Mouse (Mus musculus) gastrocnemius, postnatal 25 days (tissue): Measurements from ENCODE around the gene Sdc4. TPM values are rescaled to one million over a fixed set of nuclear protein-coding genes. Genes with fewer than 3 reads are reported as not detected.

Experiments
- DNase-seq: peaks from one replicate; pipeline ENCODE4 v3.0.0; 2022
- total RNA-seq, 2 experiments: library from RNA; stranded (reverse); gene quantifications; 1 replicate in 1 of 2; 2 replicates in 1 of 2; pipeline ENCODE4 v1.2.3; 2021

Gene Sdc4
- total RNA-seq, 2 experiments from 2014 or later: 28.0 to 62.1 TPM

DNA sequence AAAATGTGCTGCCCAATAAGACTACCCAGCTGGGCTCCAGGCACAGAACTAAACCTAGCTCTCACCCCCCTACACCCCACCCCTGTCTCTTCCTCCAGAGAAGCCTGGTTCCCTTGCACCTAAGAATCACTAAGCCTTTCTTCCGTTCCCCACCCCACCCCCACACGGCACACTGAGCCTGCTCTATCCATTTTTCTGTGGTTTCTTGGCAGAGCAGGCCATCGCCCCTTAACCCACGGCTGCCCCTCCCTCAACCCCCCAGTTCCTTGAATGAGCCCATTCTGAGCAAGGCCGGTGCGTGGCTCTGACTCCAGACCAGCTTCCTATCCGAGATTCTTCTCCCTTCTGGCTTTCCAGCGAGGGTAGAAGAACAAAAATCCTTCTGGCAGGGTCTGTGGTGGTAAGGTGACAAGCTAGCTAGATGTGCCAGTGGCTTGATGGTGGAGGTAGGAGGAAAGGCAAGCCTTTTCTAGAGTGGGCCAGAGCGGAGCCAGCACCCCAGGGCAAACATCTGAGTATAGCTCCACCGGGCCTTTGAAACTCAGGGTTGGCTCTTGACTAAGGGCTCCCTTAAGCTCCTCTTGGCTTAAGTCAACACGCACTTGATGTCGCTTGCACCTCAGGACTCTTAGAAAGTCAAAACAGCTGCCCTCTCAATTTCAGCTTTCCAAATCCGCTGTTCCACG, 40.1 kb downstream of the Sdc4 start:
- DNase-seq: no peak

DNA sequence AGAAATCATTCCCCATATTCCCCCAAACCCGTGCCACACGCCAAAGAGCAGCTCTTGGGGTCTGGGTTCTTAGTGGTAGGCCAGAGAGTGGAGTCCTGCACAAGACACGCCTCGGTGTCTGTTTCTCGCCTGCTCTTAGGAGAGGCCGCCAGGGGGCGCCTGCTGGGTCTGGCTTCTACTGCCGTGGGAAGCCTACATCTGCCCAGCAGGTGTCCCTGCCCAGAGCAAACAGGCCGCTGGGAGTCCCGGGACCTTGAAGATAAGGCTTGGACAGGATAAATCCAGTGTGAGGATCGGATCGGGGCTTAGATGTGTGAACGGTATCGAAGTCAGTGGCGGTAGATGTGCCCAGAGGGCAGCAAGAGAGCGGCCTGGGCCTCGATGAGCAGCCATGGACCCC, 40.8 kb downstream of the Sdc4 start, which contains the start of gene Rbpjl:
Gene Rbpjl, plus strand, starts transcription at position 236 of the 400 bp plus-strand sequence.
- peak; percentile 48 for DNase-seq

DNA sequence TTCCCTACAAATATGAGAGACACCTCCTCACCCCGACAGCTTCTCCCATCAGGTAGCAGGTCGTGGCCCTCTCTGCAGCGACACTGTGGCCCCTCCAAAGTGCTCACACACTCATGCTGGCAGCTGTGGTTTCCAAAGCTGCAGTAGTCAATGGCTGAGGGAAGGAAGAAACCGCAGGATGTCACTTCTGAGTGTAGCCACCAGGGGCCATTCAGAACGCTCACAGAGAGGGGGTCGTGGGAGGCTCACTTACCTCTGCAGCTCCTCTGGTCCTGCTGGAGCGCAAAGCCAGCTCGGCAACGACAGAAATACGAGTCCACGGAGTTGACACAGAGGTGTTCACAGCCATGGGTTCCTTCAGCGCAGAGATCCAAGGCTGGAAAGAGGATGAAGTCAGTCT, 46.8 kb downstream of the Sdc4 start:
- no peak for DNase-seq

DNA sequence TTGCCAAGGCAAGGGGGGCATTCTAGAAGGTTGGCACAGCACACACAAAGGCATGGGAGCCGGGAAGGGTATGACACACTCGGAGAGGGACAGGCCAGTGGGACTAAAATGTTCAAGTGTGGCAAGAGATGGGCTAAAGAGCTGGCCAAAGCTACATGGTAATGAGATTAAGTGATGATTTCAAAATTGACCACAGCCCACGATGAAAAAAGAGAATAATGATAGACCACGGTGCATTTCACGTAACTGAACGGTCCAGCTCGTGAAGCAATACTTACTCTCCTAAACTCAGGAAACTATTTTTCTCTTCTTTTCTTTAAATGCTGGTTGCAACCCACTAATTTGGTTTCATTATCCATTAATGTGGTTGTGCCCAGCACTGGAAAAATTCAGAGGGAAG, 47.6 kb downstream of the Sdc4 start:
- DNase-seq: no peak

DNA sequence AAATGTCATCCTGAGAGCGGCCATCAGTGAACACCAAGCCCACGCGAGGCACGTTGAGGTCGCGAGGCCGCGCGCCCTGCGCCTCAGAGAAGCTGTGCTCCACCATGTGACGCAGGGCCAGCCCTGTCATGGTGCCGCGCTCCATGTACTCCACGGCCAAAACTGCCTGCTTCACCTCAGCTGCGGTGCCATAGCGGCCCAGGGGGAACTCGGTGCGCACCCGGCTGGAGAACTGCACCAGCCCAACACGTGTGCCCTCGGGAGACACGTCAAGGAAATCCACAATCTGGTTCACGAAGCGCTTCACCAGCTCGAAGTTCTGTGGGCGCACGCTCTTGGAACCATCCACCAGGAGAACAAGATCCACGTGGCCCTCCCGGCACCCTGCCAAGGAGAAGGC, 50.6 kb downstream of the Sdc4 start:
- DNase-seq: no peak

DNA sequence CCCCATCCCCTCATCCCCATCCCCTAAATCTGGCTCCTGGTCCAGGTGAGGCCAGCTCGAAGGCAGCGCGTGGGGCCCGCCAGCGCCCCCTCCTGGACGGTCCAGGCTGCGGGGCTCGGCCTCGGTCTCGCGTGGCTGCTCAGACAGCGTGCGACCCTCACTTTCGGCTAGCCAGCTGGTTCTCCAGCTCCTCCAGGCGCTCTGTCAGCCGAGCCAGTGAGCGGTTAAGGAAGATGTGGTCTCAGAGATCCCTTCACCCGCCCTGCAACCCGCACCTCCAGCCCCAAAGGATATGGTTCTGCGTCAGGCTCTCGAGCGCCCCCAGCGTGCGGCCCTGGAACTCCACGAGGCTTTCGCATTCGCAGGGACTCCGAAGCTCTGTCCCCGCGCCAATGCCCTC, 54.2 kb downstream of the Sdc4 start:
- peak; percentile 54 for DNase-seq

DNA sequence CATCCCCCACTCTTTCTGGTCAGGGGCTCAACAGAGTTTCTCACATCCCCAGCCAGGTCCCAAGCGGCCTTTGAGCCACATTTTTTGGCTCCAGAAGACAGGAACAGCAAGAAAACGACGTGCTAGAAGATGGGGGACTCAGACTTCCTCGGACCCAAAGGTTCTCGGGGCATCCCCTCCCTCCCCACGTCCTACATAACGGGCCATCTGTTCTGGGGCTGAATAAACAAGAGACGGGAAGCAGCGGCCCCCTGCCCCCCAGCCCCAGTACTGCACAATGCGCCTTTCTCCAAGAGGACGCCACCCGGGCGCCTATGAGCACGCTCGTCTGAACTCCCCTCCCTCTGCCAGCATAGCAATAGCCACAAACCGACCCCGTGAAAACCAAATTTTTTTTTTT, 54.7 kb downstream of the Sdc4 start, which contains the start of gene Slpi:
Gene Slpi, minus strand, starts transcription at position 76 of the 400 bp plus-strand sequence.
- no peak for DNase-seq

DNA sequence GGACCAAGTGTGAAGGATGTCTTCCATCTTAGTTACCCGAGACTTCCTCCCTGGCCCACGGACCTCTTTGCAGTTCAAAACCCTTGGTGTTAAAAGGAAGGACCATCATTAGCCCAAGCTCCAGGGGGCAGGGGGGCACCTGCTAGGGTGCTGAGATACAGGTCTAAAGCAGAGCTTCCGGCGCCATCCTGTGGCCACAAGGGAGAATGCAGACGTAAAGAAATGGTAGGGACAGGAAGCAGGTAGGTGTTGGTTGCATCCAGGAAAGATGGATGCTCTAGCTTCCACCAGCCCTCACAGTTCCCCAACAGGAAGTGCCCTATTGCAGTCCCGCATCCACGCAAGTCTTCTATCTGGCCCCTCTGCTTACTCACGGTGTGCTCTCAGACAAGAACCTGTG, 56.7 kb downstream of the Sdc4 start:
- no peak for DNase-seq

DNA sequence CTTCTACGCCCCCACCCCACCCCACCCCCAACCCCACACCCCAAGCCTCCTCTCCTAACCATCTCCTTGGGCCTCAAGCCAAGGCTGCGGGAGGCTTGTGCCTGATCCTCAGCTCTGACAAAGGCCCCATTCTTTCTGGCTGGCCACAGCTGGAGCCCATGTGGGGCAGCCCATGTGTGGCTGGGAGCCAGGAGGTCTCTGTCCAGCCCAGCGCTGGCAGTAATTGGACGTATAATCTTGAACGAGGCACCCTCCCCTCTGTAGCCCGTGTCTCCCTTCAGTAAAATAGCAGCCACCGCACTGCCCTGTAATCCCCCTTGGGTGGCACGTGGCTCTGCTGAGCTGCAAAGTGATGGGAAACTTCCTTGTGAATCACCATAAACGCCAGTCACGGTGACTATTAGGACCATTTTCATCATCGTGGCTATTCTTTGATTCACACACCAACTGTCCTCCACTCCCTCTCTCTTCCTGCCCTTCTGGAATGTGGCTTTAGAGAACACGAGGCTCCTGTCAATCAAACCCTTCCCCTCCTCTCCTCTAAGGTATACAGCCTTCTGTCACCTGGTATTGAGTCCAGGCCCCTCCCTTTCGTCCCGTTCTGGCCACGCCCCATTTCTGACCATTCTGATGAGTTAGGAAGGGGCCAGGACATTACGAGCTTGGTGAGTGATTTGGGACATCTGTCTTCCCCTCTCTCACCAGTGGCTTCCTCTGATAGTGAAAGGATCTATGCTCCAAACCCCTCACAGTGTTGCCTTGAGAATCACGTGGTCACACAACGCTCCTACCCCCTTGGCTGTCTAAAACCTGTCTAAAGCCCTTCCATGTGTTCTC, 57.5 kb downstream of the Sdc4 start:
- no peak for DNase-seq

DNA sequence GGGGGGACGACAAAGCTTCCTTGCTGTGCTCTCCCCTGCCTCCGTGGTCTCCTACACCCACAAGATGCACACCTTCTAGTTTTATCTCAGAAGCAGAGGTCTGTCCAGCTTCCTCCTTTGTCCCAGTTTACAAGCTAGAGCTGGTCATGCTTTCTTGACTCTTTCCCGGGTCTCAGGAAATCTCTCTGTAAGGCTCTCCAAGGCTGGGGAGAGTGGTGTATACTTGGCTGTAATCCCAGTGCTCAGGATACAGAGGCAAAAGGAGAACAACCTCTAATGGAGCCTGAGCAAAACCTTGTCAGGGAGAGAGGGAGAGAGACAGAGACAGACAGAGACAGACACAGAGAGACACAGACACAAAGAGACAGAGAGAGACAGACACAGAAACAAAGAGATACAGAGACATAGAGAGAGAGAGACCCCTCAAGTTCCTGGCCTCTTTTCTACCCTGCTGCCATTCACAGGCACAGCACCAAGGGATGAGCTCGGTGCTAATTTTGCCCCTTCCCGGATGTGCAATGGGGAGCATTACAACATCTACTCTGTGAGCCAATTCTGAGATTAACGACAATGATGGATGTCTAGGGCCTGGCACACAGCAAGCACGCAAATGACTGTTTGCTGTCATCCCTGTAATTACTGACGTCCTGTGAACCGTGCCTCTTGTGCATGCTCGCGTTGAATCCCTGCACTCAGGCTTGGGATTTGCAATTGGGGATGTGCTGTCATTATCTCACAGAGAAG, 59.9 kb downstream of the Sdc4 start:
- DNase-seq: no peak

DNA sequence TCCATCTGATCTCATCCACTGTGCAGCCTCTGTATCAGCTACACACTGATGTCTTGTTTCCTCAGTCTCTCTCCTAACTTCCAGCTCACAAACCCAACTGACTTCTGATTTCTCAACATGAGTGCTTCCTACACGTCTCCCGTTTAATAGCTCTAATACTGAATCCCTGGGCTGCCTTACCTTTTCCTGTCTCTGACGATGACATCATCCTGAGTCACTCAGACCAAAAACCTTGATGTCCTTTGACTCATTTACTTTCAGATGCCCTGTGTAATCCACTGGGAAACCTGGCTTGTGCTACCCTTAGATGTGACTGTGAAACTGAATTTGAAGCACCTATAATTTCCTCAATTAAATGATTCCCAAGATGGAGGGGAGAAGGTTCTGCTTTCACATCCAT, 60.7 kb downstream of the Sdc4 start:
- DNase-seq: no peak

DNA sequence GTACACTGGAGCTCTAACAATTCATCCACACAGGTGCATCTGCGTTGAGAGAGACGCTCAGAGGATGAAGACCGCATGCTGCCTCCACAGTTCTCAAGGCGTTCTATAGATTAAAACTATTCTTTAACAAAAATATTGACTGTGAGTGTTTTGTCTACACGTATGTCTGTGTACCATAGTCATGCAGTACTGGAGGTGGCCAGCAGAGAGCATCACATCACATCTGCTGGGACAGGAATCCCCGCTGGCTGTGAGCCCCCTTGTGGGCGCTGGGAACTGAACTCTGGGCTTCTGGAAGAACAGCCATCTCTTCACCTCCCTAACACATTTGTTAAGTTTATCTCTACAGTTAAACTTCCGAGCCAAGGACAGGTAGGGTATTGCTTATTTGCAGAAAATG, 62.0 kb downstream of the Sdc4 start:
- no peak for DNase-seq

DNA sequence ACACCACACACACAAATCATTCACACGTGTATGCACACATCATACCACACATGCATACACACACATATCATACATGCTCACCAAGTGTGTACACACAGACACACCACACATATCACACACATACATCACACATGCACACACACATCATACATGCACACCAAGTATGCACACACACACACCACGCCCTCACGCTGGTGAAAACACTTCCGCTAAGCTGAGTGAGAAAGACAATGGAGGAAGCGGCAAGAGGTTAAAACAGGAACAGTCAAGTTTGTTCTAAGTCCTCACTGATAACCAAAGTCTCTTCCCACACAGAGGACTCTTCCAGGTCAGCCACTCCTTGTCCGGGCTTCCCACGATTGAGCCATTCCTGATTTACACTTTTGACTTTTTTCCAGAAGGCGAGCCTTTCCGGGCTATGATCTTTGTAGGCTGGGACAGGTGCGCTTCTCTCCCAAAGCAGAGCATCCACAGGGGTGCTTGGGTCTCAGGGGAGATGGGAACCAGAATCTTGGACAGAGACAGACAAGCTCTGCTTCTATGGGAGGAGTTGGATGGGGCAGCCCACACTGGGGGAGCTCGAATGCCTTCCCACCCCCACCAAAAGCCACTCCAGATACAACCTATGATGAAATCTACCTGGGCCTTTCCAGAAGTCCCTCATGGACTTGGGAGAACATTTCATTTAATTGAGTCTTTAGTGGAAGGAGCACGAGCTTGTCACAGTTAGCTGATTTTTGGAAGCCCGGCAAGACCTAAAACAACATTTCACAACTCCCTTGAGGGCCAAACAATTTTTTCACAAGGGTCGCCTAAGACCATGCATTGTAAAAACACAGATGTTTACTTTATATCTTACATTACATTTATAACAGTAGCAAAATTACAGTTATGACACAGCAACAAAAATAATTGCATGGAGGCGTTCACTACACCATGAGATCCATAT, 65.9 kb downstream of the Sdc4 start:
- no peak for DNase-seq

Other genes starting within 250 kb of the Sdc4 start
- not detected for gene Wfdc15a, start 243.8 kb downstream of the Sdc4 start, total RNA-seq
- gene Wfdc15b, start 222.2 kb downstream of the Sdc4 start, total RNA-seq: not detected
- not detected for gene Svs2, start 205.4 kb downstream of the Sdc4 start, total RNA-seq
- gene Svs3b, start 187.2 kb downstream of the Sdc4 start, total RNA-seq: not detected
- not detected for gene Svs4, start 165.4 kb downstream of the Sdc4 start, total RNA-seq
- not detected for gene Svs3a, start 154.6 kb downstream of the Sdc4 start, total RNA-seq
- not detected for gene Svs6, start 127.1 kb downstream of the Sdc4 start, total RNA-seq
- gene Svs5, start 111.1 kb downstream of the Sdc4 start, total RNA-seq: not detected
- gene Slpi, start 54.8 kb downstream of the Sdc4 start, total RNA-seq: not detected
- not detected for gene Rbpjl, start 40.7 kb downstream of the Sdc4 start, total RNA-seq
- 1 to 10 TPM; 1.0 to 2.3 TPM for gene Matn4, start 38.7 kb downstream of the Sdc4 start, total RNA-seq
- gene Sys1, start 13.1 kb upstream of the Sdc4 start, total RNA-seq: 10 to 100 TPM; 17.2 to 20.2 TPM
- gene Gm20458, start 17.1 kb upstream of the Sdc4 start, total RNA-seq: 1 to 10 TPM; 3.2 to 8.9 TPM
- not detected for gene Trp53tg5, start 29.8 kb upstream of the Sdc4 start, total RNA-seq
- 10 to 100 TPM; 21.2 to 35.4 TPM for gene Dbndd2, start 42.2 kb upstream of the Sdc4 start, total RNA-seq
- gene Pigt, start 53.6 kb upstream of the Sdc4 start, total RNA-seq: 10 to 100 TPM; 27.7 to 39.4 TPM
- not detected for gene Wfdc2, start 118.5 kb upstream of the Sdc4 start, total RNA-seq
- not detected for gene Spint3, start 129.6 kb upstream of the Sdc4 start, total RNA-seq
- gene Wfdc6a, start 141.6 kb upstream of the Sdc4 start, total RNA-seq: not detected
- gene Eppin, start 149.7 kb upstream of the Sdc4 start, total RNA-seq: not detected
- not detected for gene Wfdc6b, start 169.6 kb upstream of the Sdc4 start, total RNA-seq
- not detected for gene Wfdc8, start 169.7 kb upstream of the Sdc4 start, total RNA-seq
- gene Wfdc16, start 194.9 kb upstream of the Sdc4 start, total RNA-seq: not detected
- not detected for gene Wfdc10, start 212.2 kb upstream of the Sdc4 start, total RNA-seq
- not detected for gene Wfdc9, start 212.7 kb upstream of the Sdc4 start, total RNA-seq
- gene Wfdc11, start 230.2 kb upstream of the Sdc4 start, total RNA-seq: not detected
- not detected for gene Wfdc13, start 241.2 kb upstream of the Sdc4 start, total RNA-seq